Mouse (Mus musculus): ENCODE data around the gene Gucd1.
"Not testable (repeated sequence)": the region's sequence is repeated elsewhere in the genome, so short reads cannot be mapped to it uniquely, and the experiment has no call there.

DNA sequence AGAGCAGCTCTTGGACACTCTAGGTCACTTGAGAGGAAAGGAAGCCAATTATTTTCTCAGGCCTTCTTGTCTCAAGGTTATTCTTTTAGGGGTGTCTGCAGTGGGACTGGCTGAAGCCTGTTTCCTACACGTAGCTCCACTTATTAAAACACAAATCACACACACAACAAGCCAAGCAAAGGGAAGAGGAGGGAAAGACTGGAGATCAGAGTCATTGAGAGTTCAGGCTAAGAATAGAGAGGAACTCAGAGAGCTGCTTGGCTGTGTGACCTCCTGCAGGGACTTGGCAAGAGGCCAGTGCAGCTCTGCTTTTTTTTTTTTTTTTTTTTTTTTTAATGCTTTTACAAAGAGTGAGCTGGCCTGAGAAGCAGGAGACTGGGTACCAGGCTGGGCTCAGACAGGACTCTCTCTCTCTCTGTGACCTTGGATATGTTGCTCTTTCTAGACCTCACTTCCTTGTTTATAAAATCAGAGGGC is 153.5 kb downstream of the Gucd1 start:
- TF ChIP-seq POLR2A (IDR thresholded peaks at IDR 0.05; ENCODE audit: extremely low read depth, insufficient read depth, low read length); CTCF (IDR thresholded peaks at IDR 0.05; ENCODE audit: low read depth, low read length): not testable (repeated sequence)

Measured in liver, adult 2 months (tissue).